Mouse (Mus musculus) forebrain, embryonic 16.5 days (tissue): Measurements from ENCODE around the gene Cd6. TPM values are rescaled to one million over a fixed set of nuclear protein-coding genes. Genes with fewer than 3 reads are reported as not detected.
A peak's percentile ranks its signal among the peaks of the same experiment; 100 is the strongest.

ENCODE experiments used
- ATAC-seq: fragments of 200-750 bp; cut with Nextera tagmentation; 2 replicates; pipeline ENCODE4 v1.8.0; 2017; ENCODE audit warnings: mild to moderate bottlenecking, moderate library complexity
- H3K27ac ChIP-seq: fragments of 300-500 bp; sonication (generic); 2 replicates; pipeline ENCODE4 v1.5.1; 2014; ENCODE audit warnings: low read length, control low read depth
- H3K27me3 ChIP-seq: fragments of 300-500 bp; sonication (generic); replicated peaks from 2 replicates; pipeline ENCODE4 v1.6.1; 2014; ENCODE audit warnings: low read length; ENCODE audit not compliant: control insufficient read depth, insufficient read depth
- H3K36me3 ChIP-seq: fragments of 300-500 bp; sonication (generic); 2 replicates; pipeline ENCODE4 v1.6.1; 2014; ENCODE audit not compliant: control insufficient read depth, insufficient read depth
- H3K4me1 ChIP-seq: fragments of 300-500 bp; sonication (generic); replicated peaks from 2 replicates; pipeline ENCODE4 v1.6.1; 2014; ENCODE audit warnings: low read length; ENCODE audit not compliant: control insufficient read depth, insufficient read depth
- H3K4me2 ChIP-seq: fragments of 300-500 bp; sonication (generic); 2 replicates; pipeline ENCODE4 v1.6.1; 2014; ENCODE audit warnings: mild to moderate bottlenecking, low read length, control low read depth
- H3K4me3 ChIP-seq: fragments of 300-500 bp; sonication (generic); replicated peaks from 2 replicates; pipeline ENCODE4 v1.5.1; 2014; ENCODE audit warnings: mild to moderate bottlenecking, low read length, control low read depth
- H3K9ac ChIP-seq: fragments of 300-500 bp; sonication (generic); replicated peaks from 2 replicates; pipeline ENCODE4 v1.6.1; 2014; ENCODE audit warnings: low read depth, low read length, control low read depth
- H3K9me3 ChIP-seq: fragments of 300-500 bp; sonication (generic); 2 replicates; pipeline ENCODE4 v1.6.1; 2016; ENCODE audit warnings: low read length; ENCODE audit not compliant: control insufficient read depth
- WGBS: fragments of 180-500 bp; shearing (Covaris S2); extraction: QIAGEN DNeasy Blood & Tissue Kit; methylation state at CpG from one replicate; pipeline ENCODE4 v1.1.7; 2014; 5-methylcytosine and 5-hydroxymethylcytosine counted together
- polyA plus RNA-seq: library from polyadenylated mRNA; unstranded; fragments of >200 nt; fragmentation: Nextera tagmentation; extraction: Ambion mirVana; gene quantifications from 2 replicates; pipeline ENCODE4 v1.2.1, GENCODE M21; 2015

The Cd6 gene
- polyA plus RNA-seq, 1 experiment from 2014 or later = not detected

GRCm38 (mm10) chr19:10821319-10821718, 8.5 kb downstream of the Cd6 start:
- Histone ChIP-seq H3K4me2 (no peak overlapping the region), H3K27me3 (no peaks in the 10 kb centered on the region), H3K27ac (no peak overlapping the region), H3K4me1 (no peaks in the 10 kb centered on the region), H3K9me3 (no peaks in the 10 kb centered on the region), H3K36me3 (no peaks in the 10 kb centered on the region), H3K4me3 (no peak overlapping the region), H3K9ac (no peak overlapping the region)
- 71% methylated on average over 7 of the region's 7 CpGs for WGBS
- no peak for ATAC-seq

- no peaks in the 10 kb centered on the region for H3K9me3 ChIP-seq
- H3K4me2 ChIP-seq = peak overlapping the region; percentile 28
- WGBS = 24% methylated on average over 17 of the region's 17 CpGs
- no peaks in the 10 kb centered on the region for H3K36me3 ChIP-seq
- no peaks in the 10 kb centered on the region for H3K4me1 ChIP-seq
- no peak overlapping the region for H3K27ac ChIP-seq
- no peaks in the 10 kb centered on the region for H3K27me3 ChIP-seq
- peak; percentile 55; the same call in 1 of the 2 replicates for ATAC-seq
- no peak overlapping the region for H3K4me3 ChIP-seq
- no peak overlapping the region for H3K9ac ChIP-seq
Observed at GRCm38 (mm10) chr19:10818217-10818946, 11.5 kb downstream of the Cd6 start.

- H3K36me3 ChIP-seq = no peaks in the 10 kb centered on the region
- no peak overlapping the region for H3K4me2 ChIP-seq
- H3K27me3 ChIP-seq = no peaks in the 10 kb centered on the region
- H3K4me1 ChIP-seq = no peaks in the 10 kb centered on the region
- no peak overlapping the region for H3K9ac ChIP-seq
- no peak overlapping the region for H3K4me3 ChIP-seq
- no peaks in the 10 kb centered on the region for H3K9me3 ChIP-seq
- WGBS = 68% methylated on average over 2 of the region's 2 CpGs
- ATAC-seq = no peak
- no peak overlapping the region for H3K27ac ChIP-seq
Observed at GRCm38 (mm10) chr19:10816462-10816861, 13.4 kb downstream of the Cd6 start.

GRCm38 (mm10) chr19:10815871-10816270, 14.0 kb downstream of the Cd6 start:
- ATAC-seq = no peak
- 83% methylated on average over 6 of the region's 6 CpGs for whole genome bisulfite sequencing
- Histone ChIP-seq H3K27ac (no peak overlapping the region), H3K4me3 (no peak overlapping the region), H3K4me1 (no peaks in the 10 kb centered on the region), H3K4me2 (no peak overlapping the region), H3K9ac (no peak overlapping the region), H3K27me3 (no peaks in the 10 kb centered on the region), H3K36me3 (no peaks in the 10 kb centered on the region), H3K9me3 (no peaks in the 10 kb centered on the region)

GRCm38 (mm10) chr19:10813905-10814304, 16.0 kb downstream of the Cd6 start:
- no peak for ATAC-seq
- H3K27me3 ChIP-seq = no peaks in the 10 kb centered on the region
- no peak overlapping the region for H3K27ac ChIP-seq
- H3K9ac ChIP-seq = no peak overlapping the region
- no peak overlapping the region for H3K4me2 ChIP-seq
- 70% methylated on average over 7 of the region's 7 CpGs for WGBS
- H3K4me1 ChIP-seq = peaks cover 14% of the 10 kb centered on the region
- no peak overlapping the region for H3K4me3 ChIP-seq
- H3K9me3 ChIP-seq = no peaks in the 10 kb centered on the region
- no peaks in the 10 kb centered on the region for H3K36me3 ChIP-seq

- whole genome bisulfite sequencing = 95% methylated on average over 5 of the region's 5 CpGs
- H3K36me3 ChIP-seq = no peaks in the 10 kb centered on the region
- no peak overlapping the region for H3K4me2 ChIP-seq
- no peaks in the 10 kb centered on the region for H3K27me3 ChIP-seq
- no peak for ATAC-seq
- H3K27ac ChIP-seq = no peak overlapping the region
- no peak overlapping the region for H3K4me3 ChIP-seq
- H3K9ac ChIP-seq = no peak overlapping the region
- peaks cover 16% of the 10 kb centered on the region for H3K4me1 ChIP-seq
- no peaks in the 10 kb centered on the region for H3K9me3 ChIP-seq
Observed at GRCm38 (mm10) chr19:10813039-10813438, 16.8 kb downstream of the Cd6 start.

GRCm38 (mm10) chr19:10811471-10811870, 18.4 kb downstream of the Cd6 start:
- Histone ChIP-seq H3K27me3 (no peaks in the 10 kb centered on the region), H3K4me3 (no peak overlapping the region), H3K4me2 (no peak overlapping the region), H3K36me3 (no peaks in the 10 kb centered on the region), H3K4me1 (peaks cover 16% of the 10 kb centered on the region), H3K27ac (no peak overlapping the region), H3K9me3 (no peaks in the 10 kb centered on the region), H3K9ac (no peak overlapping the region)
- ATAC-seq = no peak
- WGBS = 93% methylated on average over 6 of the region's 6 CpGs

- ATAC-seq = 0 out of 2 replicates have a peak, but pooled peaks have one; percentile 9
- 39% methylated on average over 4 of the region's 4 CpGs for WGBS
- H3K9me3 ChIP-seq = no peaks in the 10 kb centered on the region
- peak overlapping the region; percentile 86 for H3K27ac ChIP-seq
- no peak overlapping the region for H3K9ac ChIP-seq
- H3K36me3 ChIP-seq = no peaks in the 10 kb centered on the region
- H3K27me3 ChIP-seq = no peaks in the 10 kb centered on the region
- no peak overlapping the region for H3K4me3 ChIP-seq
- H3K4me1 ChIP-seq = peaks cover 16% of the 10 kb centered on the region
- H3K4me2 ChIP-seq = no peak overlapping the region
Observed at GRCm38 (mm10) chr19:10810176-10810492, 19.7 kb downstream of the Cd6 start.

- no peak overlapping the region for H3K4me3 ChIP-seq
- peaks cover 16% of the 10 kb centered on the region for H3K4me1 ChIP-seq
- peak overlapping the region; percentile 86 for H3K27ac ChIP-seq
- H3K4me2 ChIP-seq = 0 out of 2 replicates have a peak overlapping the region, but pooled peaks have one; percentile 16
- peak; percentile 90 for ATAC-seq
- H3K36me3 ChIP-seq = no peaks in the 10 kb centered on the region
- no peaks in the 10 kb centered on the region for H3K9me3 ChIP-seq
- no peaks in the 10 kb centered on the region for H3K27me3 ChIP-seq
- WGBS = 55% methylated on average over 11 of the region's 11 CpGs
- H3K9ac ChIP-seq = no peak overlapping the region
Observed at GRCm38 (mm10) chr19:10809428-10810175, 20.3 kb downstream of the Cd6 start.
